Mouse (Mus musculus): Measurements from ENCODE around the gene Ubiad1.

GRCm38 (mm10) chr4:148473496-148473895, 28.9 kb upstream of the Ubiad1 start:
- TF ChIP-seq POLR2A (IDR thresholded peaks at IDR 0.05; ENCODE audit: insufficient read depth, low read depth, low read length), result no peak
- no peak for TF ChIP-seq CTCF (IDR thresholded peaks at IDR 0.05; ENCODE audit: insufficient read depth, low read depth, low read length)

Measured in olfactory bulb, adult 2 months (tissue).